Mouse (Mus musculus) neural tube, embryonic 10.5 days (tissue): ENCODE results near the gene Gdpd1.
A peak's percentile ranks its signal among the peaks of the same experiment; 100 is the strongest.
"Not testable (repeated sequence)": the region's sequence is repeated elsewhere in the genome, so short reads cannot be mapped to it uniquely, and the experiment has no call there.

ENCODE experiments used
- DNase-seq: peaks from one replicate; pipeline ENCODE4 v3.0.0-alpha.2; 2017; ENCODE audit warnings: low spot score; ENCODE audit errors: extremely low spot score

Gdpd1 gene

GRCm38 (mm10) chr11:87073866-87074440, at the start of gene Gdpd1:
Gene Gdpd1, minus strand, starts transcription at chr11:87074062.
- DNase-seq, result peak; percentile 91

GRCm38 (mm10) chr11:87121864-87122263, 48.0 kb upstream of the Gdpd1 start:
- DNase-seq, result no peak

GRCm38 (mm10) chr11:87110172-87110909, 36.5 kb upstream of the Gdpd1 start:
- no peak for DNase-seq

DNA sequence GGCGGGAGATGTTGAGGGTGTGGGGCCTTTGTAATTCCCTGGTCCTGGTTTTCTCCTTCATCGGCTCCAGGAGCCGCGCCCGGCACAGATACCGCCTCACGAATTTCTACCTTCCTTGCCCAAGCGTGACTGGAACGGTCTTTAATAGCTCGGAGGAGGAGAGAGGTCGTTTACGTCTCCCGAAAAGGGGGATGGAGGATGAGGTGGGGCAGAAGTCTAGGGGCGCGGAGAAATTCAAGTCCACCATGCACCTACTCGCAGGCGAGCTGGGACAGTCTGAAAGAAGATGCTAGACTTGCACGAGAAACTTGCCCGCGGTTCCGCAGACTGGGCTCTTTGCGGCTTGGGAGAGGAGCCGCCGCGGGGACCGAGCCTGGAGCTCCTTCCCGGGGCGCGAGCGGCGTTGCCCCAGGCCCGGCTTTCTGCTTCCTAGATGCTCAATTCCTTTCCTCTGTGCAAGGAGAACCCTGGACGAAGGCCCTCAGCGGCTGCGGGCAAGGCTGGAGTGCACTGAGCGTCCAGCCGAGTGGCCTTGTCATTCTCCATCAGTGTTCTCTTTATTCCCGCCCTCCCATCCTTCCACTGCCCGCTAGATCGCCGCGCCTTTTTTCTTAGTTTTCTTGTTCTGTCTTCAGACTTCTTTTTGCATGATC, 35.8 kb upstream of the Gdpd1 start:
- peak; percentile 71 for DNase-seq

DNA sequence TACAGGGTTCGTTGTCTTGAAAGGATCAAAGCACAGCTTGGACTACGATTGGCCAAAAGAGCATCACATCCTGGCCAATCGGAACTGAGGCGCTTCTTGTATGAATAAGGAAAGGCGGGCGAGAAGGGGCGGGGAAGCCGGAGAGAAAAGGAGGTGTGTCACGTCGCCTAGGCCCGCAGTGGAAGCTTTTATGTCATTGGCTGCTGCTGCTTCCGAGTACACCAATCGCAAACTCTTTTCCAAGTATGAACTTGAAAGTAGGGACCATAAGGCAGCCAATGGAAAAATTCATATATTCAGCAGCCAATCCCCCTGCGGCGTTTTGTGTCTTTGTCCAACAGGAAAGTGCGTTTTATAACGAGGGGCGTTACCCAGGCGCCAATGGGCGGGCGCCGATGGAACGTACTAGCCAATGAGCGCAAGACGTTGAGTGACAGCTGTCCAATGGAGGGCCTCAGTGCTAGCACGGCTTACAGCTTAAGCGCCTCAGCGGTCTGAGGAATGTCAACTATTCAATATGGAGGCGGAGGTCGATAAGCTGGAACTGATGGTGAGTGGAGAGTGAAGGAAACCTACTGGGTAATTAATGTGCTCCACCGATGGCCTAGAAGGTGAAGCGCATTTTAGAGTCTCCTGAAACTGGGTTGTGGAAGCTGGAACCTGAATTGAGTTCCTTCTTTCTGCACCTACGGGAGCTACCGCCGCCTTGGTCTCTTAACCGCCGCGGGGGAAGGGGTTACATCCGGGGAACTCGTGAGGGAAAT, 35.1 kb upstream of the Gdpd1 start, which contains the start of gene Ska2:
TSS of gene Ska2 (plus strand) at position 480 of the 764 bp plus-strand sequence.
- DNase-seq, result peak; percentile 96

DNA sequence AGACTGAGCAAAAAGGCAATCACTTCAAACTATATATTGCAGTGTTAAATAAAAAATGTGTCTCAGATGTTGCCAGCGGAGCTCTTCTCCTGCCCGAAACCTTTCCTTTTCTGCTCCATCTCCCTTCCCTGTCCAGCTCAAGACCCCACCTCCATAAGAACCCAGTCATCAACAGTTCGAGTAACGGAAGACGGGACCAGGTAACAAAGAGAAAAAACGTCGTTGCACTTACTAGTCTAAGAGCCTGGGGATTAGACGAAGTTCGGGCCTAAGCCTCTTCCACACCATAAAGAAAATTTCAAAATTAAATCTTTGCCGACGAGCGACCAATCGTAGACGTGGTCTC, 34.5 kb upstream of the Gdpd1 start, which contains the start of gene Prr11:
TSS of gene Prr11 (minus strand) at position 300 of the 346 bp plus-strand sequence.
- DNase-seq, result no peak

GRCm38 (mm10) chr11:87087142-87087541, 13.3 kb upstream of the Gdpd1 start:
- DNase-seq, result no peak

- DNase-seq, result peak; percentile 73
These were observed 12.6 kb upstream of the Gdpd1 start, which contains the start of gene Smg8 for GRCm38 (mm10) chr11:87086290-87086984. Gene Smg8, minus strand, starts transcription at chr11:87086774.

DNA sequence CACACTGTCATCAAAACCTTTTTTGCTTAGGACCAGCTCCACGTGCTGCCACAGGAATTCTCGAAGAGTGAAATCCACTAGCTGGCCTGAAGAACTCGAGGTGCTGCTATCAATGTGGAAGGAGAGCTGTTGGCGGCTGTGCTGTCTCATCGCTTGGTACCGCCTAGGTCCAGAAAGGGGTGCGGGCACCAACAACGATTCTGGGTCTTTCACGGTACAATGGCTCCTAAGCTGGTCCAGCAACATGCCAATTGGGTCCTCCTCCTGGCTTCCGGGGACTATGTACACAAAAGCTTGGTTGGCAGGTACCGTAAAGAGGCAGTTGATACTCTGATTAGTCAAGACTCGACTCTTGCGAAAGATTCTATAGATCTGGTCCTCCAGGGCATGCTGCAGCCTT, 11.6 kb upstream of the Gdpd1 start:
- no peak for DNase-seq

- no peak for DNase-seq
These were observed 9.8 kb upstream of the Gdpd1 start for GRCm38 (mm10) chr11:87083712-87084111.

DNA sequence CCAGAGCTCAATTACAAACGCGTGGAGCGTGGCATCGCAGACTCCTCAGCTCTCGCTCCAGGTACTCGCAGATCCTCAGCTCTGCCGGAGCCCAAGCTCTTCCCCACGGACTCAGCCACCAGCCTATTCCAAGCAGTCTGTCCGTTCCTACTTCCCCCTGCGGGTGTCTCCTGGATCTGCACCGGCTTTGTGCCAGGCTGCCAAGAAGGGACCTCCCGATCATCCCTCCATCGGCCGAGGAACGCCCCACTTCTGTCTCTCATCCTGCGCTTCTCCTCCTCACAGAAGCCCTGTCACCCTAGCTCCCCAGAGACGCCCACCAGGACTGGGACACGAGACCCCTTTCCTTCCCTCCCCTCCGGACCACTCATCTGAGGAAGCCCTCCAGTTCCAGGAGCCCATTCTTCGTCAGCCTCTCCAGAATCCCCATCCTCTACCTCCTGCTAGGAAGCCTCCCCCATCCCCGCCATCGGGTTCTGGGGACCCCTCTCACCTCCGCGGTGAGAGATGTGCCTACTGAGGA, 458 bp downstream of the Gdpd1 start:
- DNase-seq, result peak; percentile 70

DNA sequence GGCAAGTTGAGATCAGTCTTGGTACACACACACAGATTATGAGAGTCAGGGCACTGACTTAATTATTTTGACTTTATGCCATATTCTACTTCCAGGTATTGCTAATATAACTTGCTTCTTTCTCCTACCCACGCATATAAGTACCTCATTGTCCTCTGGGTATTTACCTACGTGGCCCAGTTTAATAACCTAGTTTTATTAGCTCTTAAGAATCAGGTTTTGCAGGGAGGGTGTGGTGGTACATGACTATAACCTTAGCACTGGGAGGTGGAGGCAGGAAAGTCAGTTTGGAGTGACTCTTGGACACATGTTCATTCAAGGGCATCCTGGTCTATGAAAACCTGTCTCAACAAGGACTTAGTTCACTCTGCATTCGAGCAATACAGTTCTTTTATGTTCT, 11.8 kb downstream of the Gdpd1 start:
- DNase-seq, result no peak

DNA sequence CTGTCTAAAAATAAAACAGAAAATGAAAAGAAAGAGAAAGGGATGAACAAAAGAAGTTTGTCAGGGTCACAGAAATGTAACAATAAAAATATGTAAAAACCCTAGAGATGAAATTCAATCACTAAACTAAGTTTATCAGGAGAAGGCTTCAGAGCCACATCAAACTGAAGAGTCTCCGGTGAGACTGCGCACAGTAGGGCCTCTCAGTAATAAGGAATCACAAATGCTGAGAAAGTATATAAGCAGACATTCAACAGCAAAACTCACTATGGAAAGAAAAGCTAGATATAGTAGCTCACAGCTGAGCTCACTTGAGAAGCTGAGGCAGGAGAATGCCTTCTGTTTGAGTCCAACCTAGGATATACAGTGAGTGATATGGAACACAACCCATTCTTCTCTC, 13.5 kb downstream of the Gdpd1 start:
- DNase-seq, result no peak

DNA sequence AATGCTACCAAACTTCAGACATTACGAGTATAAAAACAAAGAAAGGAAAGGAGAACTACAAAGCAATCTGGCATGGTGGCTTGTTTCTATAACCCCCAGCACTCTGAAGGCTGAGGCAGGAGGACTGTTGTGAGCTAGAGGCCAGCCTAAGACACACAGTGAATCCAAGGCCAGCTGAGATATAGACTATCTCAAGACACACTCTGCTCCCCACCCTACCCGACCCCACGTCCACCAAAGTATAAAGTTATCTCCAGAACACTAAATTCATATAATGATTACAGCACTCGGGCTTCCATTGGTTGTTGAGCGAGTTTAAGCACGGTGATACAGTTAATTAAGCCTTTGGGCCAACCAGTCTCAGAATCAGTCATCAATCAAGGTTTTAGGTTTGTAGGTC, 17.6 kb downstream of the Gdpd1 start:
- no peak for DNase-seq

DNA sequence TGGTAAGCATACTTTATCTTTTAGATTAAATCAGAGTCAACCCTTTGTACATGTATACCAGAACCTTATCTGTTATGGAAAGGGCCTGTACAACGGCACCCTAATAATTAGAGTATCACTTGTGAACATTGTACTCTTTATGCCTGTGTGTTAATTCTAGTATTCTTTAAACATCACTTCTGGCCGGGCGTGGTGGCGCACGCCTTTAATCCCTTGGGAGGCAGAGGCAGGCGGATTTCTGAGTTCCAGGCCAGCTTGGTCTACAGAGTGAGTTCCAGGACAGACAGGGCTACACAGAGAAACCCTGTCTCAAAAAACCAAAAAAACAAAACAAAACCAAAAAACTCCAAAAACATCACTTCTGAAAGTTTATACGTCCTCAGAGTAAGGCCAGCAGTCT, 25.0 kb downstream of the Gdpd1 start:
- not testable (repeated sequence) for DNase-seq

DNA sequence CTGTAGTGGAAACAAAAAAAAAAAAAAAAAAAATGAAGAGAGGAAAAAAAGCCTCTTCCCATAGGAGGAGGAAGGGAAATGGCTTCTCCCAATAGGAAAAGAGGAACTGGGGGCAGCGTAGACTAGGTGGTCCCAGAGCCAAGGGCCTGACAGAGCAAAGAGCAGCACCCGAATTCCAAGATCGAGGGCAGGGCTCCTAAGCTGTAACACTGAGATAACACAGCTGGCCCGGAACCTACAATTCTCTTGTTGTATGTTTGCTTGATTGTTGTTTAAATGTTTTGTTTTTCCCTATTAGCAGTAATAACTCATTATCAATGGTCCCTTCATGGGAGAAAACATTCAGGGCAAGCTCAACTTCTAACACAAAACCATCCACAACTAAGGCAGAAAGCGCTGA, 26.9 kb downstream of the Gdpd1 start:
- DNase-seq, result no peak

DNA sequence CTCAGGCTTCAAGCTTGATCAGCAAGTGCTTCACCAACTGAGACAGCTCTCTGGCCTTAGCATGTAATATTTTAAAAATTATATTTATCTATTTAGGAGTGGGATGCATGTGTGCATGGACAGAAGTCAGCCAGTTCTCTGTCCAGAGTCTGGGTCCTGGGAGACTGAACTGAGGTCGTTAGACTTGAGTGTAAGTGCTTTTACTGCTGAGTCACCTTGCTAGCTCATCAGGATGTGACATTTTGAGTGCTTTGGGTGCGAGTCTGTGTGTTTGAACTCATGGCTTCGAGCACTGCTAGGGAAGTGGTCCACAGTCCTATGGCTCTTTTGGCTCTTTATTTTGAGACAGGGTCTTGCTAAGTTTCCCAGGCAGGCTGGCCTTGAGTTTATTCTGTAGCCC, 30.8 kb downstream of the Gdpd1 start:
- DNase-seq, result no peak

DNA sequence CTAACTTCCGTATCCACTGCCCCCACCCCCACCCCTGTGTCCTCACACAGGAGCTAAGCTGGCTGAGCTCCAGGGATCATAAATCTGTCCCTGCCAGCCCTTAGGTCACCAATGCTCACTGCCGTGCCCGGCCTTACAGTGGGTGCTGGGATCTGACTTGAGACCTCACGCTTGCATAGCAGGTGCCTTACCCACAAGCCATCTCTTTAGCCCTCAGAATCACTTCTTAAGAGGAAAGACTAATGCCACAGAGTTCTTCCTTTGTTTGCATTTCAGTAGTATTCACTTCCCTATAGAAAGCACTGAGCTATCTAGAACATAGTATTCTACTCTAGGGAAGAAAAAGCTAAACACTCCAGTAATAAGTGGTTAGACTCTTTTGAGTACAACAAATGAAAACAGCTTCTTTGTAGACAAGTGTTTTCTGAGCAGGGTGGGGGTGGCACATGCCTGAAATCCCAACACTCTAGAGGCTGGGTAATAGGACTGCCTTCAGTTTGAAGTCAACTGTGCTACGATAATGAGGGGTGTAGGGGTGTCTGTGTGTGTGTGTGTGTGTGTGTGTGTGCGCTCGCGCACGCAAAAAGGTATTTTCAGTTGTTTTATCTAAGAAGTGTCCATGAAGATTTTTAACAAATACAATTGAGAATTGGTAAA, 34.4 kb downstream of the Gdpd1 start:
- no peak for DNase-seq

GRCm38 (mm10) chr11:87036180-87036579, 37.7 kb downstream of the Gdpd1 start:
- no peak for DNase-seq

DNA sequence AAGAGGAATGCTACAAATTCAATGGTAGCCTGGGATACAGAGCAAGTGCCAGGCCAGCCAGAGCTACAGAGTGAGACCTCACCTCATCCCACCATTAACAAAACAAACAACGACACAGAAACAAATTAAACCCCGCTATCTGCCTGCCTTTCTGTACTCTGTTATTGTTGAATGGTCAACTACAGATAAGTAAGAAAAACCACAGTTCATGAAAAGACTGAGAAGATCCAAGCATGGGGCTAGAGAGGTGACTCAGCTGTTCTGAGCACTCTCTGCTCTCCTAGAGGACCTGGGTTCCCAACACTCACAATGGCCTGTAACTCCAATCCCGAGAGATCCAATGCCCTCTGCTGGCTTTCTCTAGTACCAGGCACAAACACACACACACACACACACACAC, 45.6 kb downstream of the Gdpd1 start:
- DNase-seq, result no peak
